Mouse (Mus musculus) neural tube, embryonic 14.5 days (tissue): ENCODE measurements around the gene 5730596B20Rik. TPM values are rescaled to one million over a fixed set of nuclear protein-coding genes. Genes with fewer than 3 reads are reported as not detected.

Source experiments
- ATAC-seq: fragments of 200-750 bp; cut with Nextera tagmentation; 2 replicates; pipeline ENCODE4 v1.8.0; 2017; ENCODE audit warnings: low read depth, mild to moderate bottlenecking, moderate TSS enrichment, moderate library complexity
- H3K27ac ChIP-seq: fragments of 300-500 bp; sonication (generic); 2 replicates; pipeline ENCODE4 v1.5.1; 2014; ENCODE audit warnings: low read depth, mild to moderate bottlenecking, control low read depth, low read length, moderate library complexity, mixed read lengths
- H3K27me3 ChIP-seq: fragments of 300-500 bp; sonication (generic); 2 replicates; pipeline ENCODE4 v1.6.1; 2014; ENCODE audit warnings: low read length; ENCODE audit not compliant: control insufficient read depth, insufficient read depth
- H3K36me3 ChIP-seq: fragments of 300-500 bp; sonication (generic); 2 replicates; pipeline ENCODE4 v1.6.1; 2014; ENCODE audit warnings: low read length, mixed read lengths; ENCODE audit not compliant: control insufficient read depth, insufficient read depth
- H3K4me1 ChIP-seq: fragments of 300-500 bp; sonication (generic); 2 replicates; pipeline ENCODE4 v1.6.1; 2014; ENCODE audit warnings: low read length; ENCODE audit not compliant: control insufficient read depth, insufficient read depth
- H3K4me2 ChIP-seq: fragments of 300-500 bp; sonication (generic); 2 replicates; pipeline ENCODE4 v1.6.1; 2014; ENCODE audit warnings: mild to moderate bottlenecking, low read depth, low read length, control low read depth
- H3K4me3 ChIP-seq: fragments of 300-500 bp; sonication (generic); 2 replicates; pipeline ENCODE4 v1.5.1; 2014; ENCODE audit warnings: low read depth, low read length, control low read depth, mixed read lengths
- H3K9ac ChIP-seq: fragments of 300-500 bp; sonication (generic); replicated peaks from 2 replicates; pipeline ENCODE4 v1.6.1; 2014; ENCODE audit warnings: low read depth, mild to moderate bottlenecking, control low read depth, low read length, mixed read lengths
- H3K9me3 ChIP-seq: fragments of 300-500 bp; sonication (generic); 2 replicates; pipeline ENCODE4 v1.6.1; 2016; ENCODE audit warnings: low read length; ENCODE audit not compliant: control insufficient read depth
- WGBS: fragments of 180-500 bp; shearing (Covaris S2); extraction: QIAGEN DNeasy Blood & Tissue Kit; methylation state at CpG from one replicate; pipeline ENCODE4 v1.1.7; 2014; 5-methylcytosine and 5-hydroxymethylcytosine counted together
- polyA plus RNA-seq: library from polyadenylated mRNA; unstranded; fragments of >200 nt; fragmentation: Nextera tagmentation; extraction: Ambion mirVana; gene quantifications from 2 replicates; pipeline ENCODE4 v1.2.1, GENCODE M21; 2014

5730596B20Rik gene
- polyA plus RNA-seq, 1 experiment from 2014 or later: 2.2 TPM

GRCm38 (mm10) chr6:52196811-52197210 is 19.5 kb downstream of the 5730596B20Rik start:
- H3K36me3 ChIP-seq: peaks cover 8% of the 10 kb centered on the region; the same call in 1 of the 2 replicates
- peak overlapping the region; percentile 26; the same call in 1 of the 2 replicates for H3K4me2 ChIP-seq
- H3K4me1 ChIP-seq: peaks cover 78% of the 10 kb centered on the region
- H3K27ac ChIP-seq: peak overlapping the region; percentile 62; the same call in 1 of the 2 replicates
- WGBS: 11% methylated on average over 9 of the region's 9 CpGs
- no peaks in the 10 kb centered on the region for H3K27me3 ChIP-seq
- no peak for ATAC-seq
- no peaks in the 10 kb centered on the region for H3K9me3 ChIP-seq
- H3K9ac ChIP-seq: no peak overlapping the region; the same call in 1 of the 2 replicates
- no peak overlapping the region for H3K4me3 ChIP-seq

- ATAC-seq: no peak
- Histone ChIP-seq H3K4me2 (peak overlapping the region; percentile 26; the same call in 1 of the 2 replicates), H3K4me1 (peaks cover 78% of the 10 kb centered on the region), H3K9ac (no peak overlapping the region; the same call in 1 of the 2 replicates), H3K4me3 (no peak overlapping the region), H3K36me3 (peaks cover 12% of the 10 kb centered on the region; the same call in 1 of the 2 replicates), H3K9me3 (no peaks in the 10 kb centered on the region), H3K27ac (peak overlapping the region; percentile 62; the same call in 1 of the 2 replicates), H3K27me3 (no peaks in the 10 kb centered on the region)
- WGBS: 2% methylated on average over 10 of the region's 10 CpGs
Observed at GRCm38 (mm10) chr6:52197271-52197670, 20.0 kb downstream of the 5730596B20Rik start.

- WGBS: 4% methylated on average over 30 of the region's 30 CpGs
- Histone ChIP-seq H3K9me3 (no peaks in the 10 kb centered on the region), H3K4me1 (peaks cover 82% of the 10 kb centered on the region), H3K36me3 (peaks cover 33% of the 10 kb centered on the region), H3K4me3 (peak overlapping the region; percentile 11; the same call in 1 of the 2 replicates), H3K9ac (no peak overlapping the region; the same call in 1 of the 2 replicates), H3K4me2 (peak overlapping the region; percentile 99), H3K27ac (peak overlapping the region; percentile 35), H3K27me3 (no peaks in the 10 kb centered on the region)
- ATAC-seq: no peak
Observed at GRCm38 (mm10) chr6:52200073-52200750, 22.9 kb downstream of the 5730596B20Rik start.

- Histone ChIP-seq H3K27ac (peak overlapping the region; percentile 35), H3K9ac (no peak overlapping the region; the same call in 1 of the 2 replicates), H3K9me3 (no peaks in the 10 kb centered on the region), H3K4me2 (peak overlapping the region; percentile 99), H3K27me3 (no peaks in the 10 kb centered on the region), H3K4me1 (peaks cover 84% of the 10 kb centered on the region), H3K36me3 (peaks cover 39% of the 10 kb centered on the region), H3K4me3 (peak overlapping the region; percentile 11; the same call in 1 of the 2 replicates)
- WGBS: 9% methylated on average over 10 of the region's 10 CpGs
- ATAC-seq: no peak
Observed at GRCm38 (mm10) chr6:52200751-52201250, 23.5 kb downstream of the 5730596B20Rik start.

GRCm38 (mm10) chr6:52201269-52201668 is 24.0 kb downstream of the 5730596B20Rik start:
- H3K27me3 ChIP-seq: no peaks in the 10 kb centered on the region
- H3K9me3 ChIP-seq: no peaks in the 10 kb centered on the region
- peaks cover 84% of the 10 kb centered on the region for H3K4me1 ChIP-seq
- no peak overlapping the region for H3K9ac ChIP-seq
- 0% methylated on average over 1 of the region's 1 CpGs for WGBS
- peak overlapping the region; percentile 35 for H3K27ac ChIP-seq
- peaks cover 43% of the 10 kb centered on the region for H3K36me3 ChIP-seq
- peak overlapping the region; percentile 11; the same call in 1 of the 2 replicates for H3K4me3 ChIP-seq
- H3K4me2 ChIP-seq: peak overlapping the region; percentile 99
- ATAC-seq: no peak

GRCm38 (mm10) chr6:52202362-52203120 is 25.2 kb downstream of the 5730596B20Rik start:
- H3K27ac ChIP-seq: peak overlapping the region; percentile 92
- H3K9ac ChIP-seq: peak overlapping the region; percentile 98

GRCm38 (mm10) chr6:52203121-52203370 is 25.7 kb downstream of the 5730596B20Rik start:
- Histone ChIP-seq H3K9me3 (no peaks in the 10 kb centered on the region), H3K27ac (peak overlapping the region; percentile 92), H3K36me3 (peaks cover 48% of the 10 kb centered on the region), H3K4me2 (peak overlapping the region; percentile 99), H3K4me3 (peak overlapping the region; percentile 88), H3K27me3 (no peaks in the 10 kb centered on the region), H3K9ac (peak overlapping the region; percentile 98), H3K4me1 (peaks cover 82% of the 10 kb centered on the region)
- ATAC-seq: no peak
- WGBS: 3% methylated on average over 10 of the region's 10 CpGs

More at GRCm38 (mm10) chr6:52202362-52203120, 25.2 kb downstream of the 5730596B20Rik start:
- ATAC-seq: no peak
- Histone ChIP-seq H3K36me3 (peaks cover 48% of the 10 kb centered on the region), H3K4me2 (peak overlapping the region; percentile 99), H3K9me3 (no peaks in the 10 kb centered on the region), H3K27me3 (no peaks in the 10 kb centered on the region), H3K4me1 (peaks cover 84% of the 10 kb centered on the region), H3K4me3 (peak overlapping the region; percentile 88)
- 6% methylated on average over 22 of the region's 22 CpGs for WGBS

GRCm38 (mm10) chr6:52203371-52204049 is 26.2 kb downstream of the 5730596B20Rik start:
- Histone ChIP-seq H3K27ac (peak overlapping the region; percentile 92), H3K27me3 (no peaks in the 10 kb centered on the region), H3K4me2 (peak overlapping the region; percentile 99), H3K4me3 (peak overlapping the region; percentile 88), H3K9me3 (no peaks in the 10 kb centered on the region), H3K36me3 (peaks cover 48% of the 10 kb centered on the region), H3K9ac (peak overlapping the region; percentile 98), H3K4me1 (peaks cover 80% of the 10 kb centered on the region)
- WGBS: under 1% methylated on average over 46 of the region's 46 CpGs
- no peak; the same call in 1 of the 2 replicates for ATAC-seq
